In genomic region chr11:116850833-116851477, GRCm38 (mm10) we compare ENCODE assay signal across 9 mouse cellular contexts. TPM values are rescaled to one million over a fixed set of nuclear protein-coding genes. Genes with fewer than 3 reads are reported as not detected.
DNase-seq lines count a peak whose midpoint lies in the region; ATAC-seq and TF ChIP-seq lines count a peak whose summit lies in the region.
"Had no signal": no experiment of that assay in that cellular context is flagged by ENCODE, and none has a peak within 500 bp of the region (broad histone marks: within the 10 kb centered on the region; RNA-seq: fewer than 3 reads in every experiment).

No protein-coding gene starts in this region.

- peak overlapping the region; percentile 99 for H3K4me3 ChIP-seq in heart, embryonic 13.5 days
- peak overlapping the region; percentile 93 for H3K4me3 ChIP-seq in ES-Bruce4 (ENCODE audit: low read depth, low read length)
- H3K4me3 ChIP-seq in hindbrain, embryonic 11.5 days (ENCODE audit: low read depth, low read length): peak overlapping the region; percentile 99
- H3K4me3 ChIP-seq in midbrain, embryonic 11.5 days (ENCODE audit: low read depth, low read length): peak overlapping the region; percentile 100

- H3K36me3 ChIP-seq in heart, embryonic 13.5 days: peaks cover 58% of the 10 kb centered on the region
- peaks cover 53% of the 10 kb centered on the region for H3K36me3 ChIP-seq in ES-Bruce4 (ENCODE audit: control insufficient read depth, insufficient read depth, low read length, poor library complexity, severe bottlenecking)
- peaks cover 2% of the 10 kb centered on the region; the same call in 1 of the 2 replicates for H3K36me3 ChIP-seq in hindbrain, embryonic 11.5 days (ENCODE audit: control insufficient read depth, insufficient read depth, low read length)
- H3K36me3 ChIP-seq in midbrain, embryonic 11.5 days (ENCODE audit: control insufficient read depth, insufficient read depth, low read length): peaks cover 9% of the 10 kb centered on the region; the same call in 1 of the 2 replicates

- H3K27ac ChIP-seq in heart, embryonic 13.5 days (replicated peaks): peak overlapping the region; percentile 100
- H3K27ac ChIP-seq in ES-Bruce4 (ENCODE audit: insufficient read depth, low read length): peak overlapping the region; percentile 54; the same call in 1 of the 2 replicates
- no peak overlapping the region for H3K27ac ChIP-seq in hindbrain, embryonic 11.5 days (ENCODE audit: low read depth, low read length)
- H3K27ac ChIP-seq in midbrain, embryonic 11.5 days (ENCODE audit: low read depth, low read length): no peak overlapping the region

- DNase-seq in heart, adult 18-20 months: no peak
- DNase-seq in hindbrain, embryonic 11.5 days (ENCODE audit: low spot score): no peak
- peak; percentile 88 for DNase-seq in midbrain, embryonic 11.5 days (ENCODE audit: low spot score, missing footprints)
- no peak for DNase-seq in right cerebral cortex, postnatal 25 days
- DNase-seq in MN1 (ENCODE audit: low spot score): no peak
- DNase-seq in thymus, adult 18-20 months: no peak

- no peak for TF ChIP-seq CTCF in ES-Bruce4 (IDR thresholded peaks at IDR 0.05; ENCODE audit: low read depth, low read length)

- H3K9me3 ChIP-seq in heart, embryonic 13.5 days: no peaks in the 10 kb centered on the region
- no peaks in the 10 kb centered on the region for H3K9me3 ChIP-seq in ES-Bruce4 (replicated peaks; ENCODE audit: control insufficient read depth, insufficient read depth, low read length, poor library complexity, severe bottlenecking)
- H3K9me3 ChIP-seq in hindbrain, embryonic 11.5 days (ENCODE audit: control insufficient read depth, low read length): no peaks in the 10 kb centered on the region
- no peaks in the 10 kb centered on the region for H3K9me3 ChIP-seq in midbrain, embryonic 11.5 days (ENCODE audit: control insufficient read depth, low read length)

- TF ChIP-seq POLR2A in ES-Bruce4 (IDR thresholded peaks at IDR 0.05; ENCODE audit: insufficient read depth, low read length): no peak

- peak overlapping the region; percentile 86 for H3K4me2 ChIP-seq in heart, embryonic 13.5 days
- peak overlapping the region; percentile 75 for H3K4me2 ChIP-seq in hindbrain, embryonic 11.5 days (replicated peaks; ENCODE audit: low read depth, low read length)
- peak overlapping the region; percentile 95 for H3K4me2 ChIP-seq in midbrain, embryonic 11.5 days

- TF ChIP-seq EP300 in ES-Bruce4 (IDR thresholded peaks at IDR 0.05; ENCODE audit: insufficient read depth, low read depth, low read length): no peak

- H3K9ac ChIP-seq in heart, embryonic 13.5 days: peak overlapping the region; percentile 99
- H3K9ac ChIP-seq in ES-Bruce4 (ENCODE audit: low read depth, poor library complexity, severe bottlenecking): peak overlapping the region; percentile 88
- peak overlapping the region; percentile 97 for H3K9ac ChIP-seq in hindbrain, embryonic 11.5 days (ENCODE audit: low read depth, low read length)
- peak overlapping the region; percentile 98 for H3K9ac ChIP-seq in midbrain, embryonic 11.5 days (ENCODE audit: low read length)

- peaks cover 46% of the 10 kb centered on the region for H3K4me1 ChIP-seq in heart, embryonic 13.5 days
- H3K4me1 ChIP-seq in ES-Bruce4 (ENCODE audit: control insufficient read depth, insufficient read depth, low read length): no peaks in the 10 kb centered on the region
- peaks cover 10% of the 10 kb centered on the region for H3K4me1 ChIP-seq in hindbrain, embryonic 11.5 days (replicated peaks; ENCODE audit: control insufficient read depth, insufficient read depth, low read length)
- peaks cover 19% of the 10 kb centered on the region for H3K4me1 ChIP-seq in midbrain, embryonic 11.5 days (ENCODE audit: control insufficient read depth, insufficient read depth, low read length)

- no peak for ATAC-seq in heart, embryonic 13.5 days (ENCODE audit: extremely low read depth, insufficient number of reproducible peaks, low FRiP score, low TSS enrichment)
- ATAC-seq in hindbrain, embryonic 11.5 days (ENCODE audit: low FRiP score): no peak
- no peak for ATAC-seq in midbrain, embryonic 11.5 days (ENCODE audit: low FRiP score)
- ATAC-seq: Patski had no signal

- H3K27me3 ChIP-seq in heart, embryonic 13.5 days (replicated peaks): no peaks in the 10 kb centered on the region
- no peaks in the 10 kb centered on the region for H3K27me3 ChIP-seq in ES-Bruce4 (ENCODE audit: control insufficient read depth, insufficient read depth, low read length, poor library complexity, severe bottlenecking)
- H3K27me3 ChIP-seq in hindbrain, embryonic 11.5 days (ENCODE audit: control insufficient read depth, insufficient read depth, low read length): no peaks in the 10 kb centered on the region
- no peaks in the 10 kb centered on the region for H3K27me3 ChIP-seq in midbrain, embryonic 11.5 days (ENCODE audit: control insufficient read depth, insufficient read depth, low read length)
- H3K27me3 ChIP-seq: Patski had no signal

- 29% methylated on average over 6 of the region's 6 CpGs for WGBS in heart, embryonic 13.5 days
- whole genome bisulfite sequencing in hindbrain, embryonic 11.5 days: 47% methylated on average over 6 of the region's 6 CpGs
- WGBS in midbrain, embryonic 11.5 days: 40% methylated on average over 6 of the region's 6 CpGs

RNA-seq across cellular contexts. Expression of gene Mfsd11, which starts 1.3 kb away (rescaled TPM):
- polyA plus RNA-seq in heart, embryonic 13.5 days (2015; fragmentation: Nextera tagmentation; extraction: Ambion mirVana): 32.2 and 35.5 TPM in 2 replicates
- 10 to 100 TPM; 30.7 to 33.7 TPM for total RNA-seq in heart, adult 18-20 months (2021)
- polyA plus RNA-seq in ES-Bruce4 (2011; ENCODE audit: insufficient read depth, insufficient read length, low read depth, missing spikeins): 14.6 and 15.1 TPM in 2 replicates
- 37.0 and 38.6 TPM in 2 replicates for polyA plus RNA-seq in hindbrain, embryonic 11.5 days (2014; fragmentation: Nextera tagmentation; extraction: Ambion mirVana)
- 28.6 and 30.3 TPM in 2 replicates for polyA plus RNA-seq in midbrain, embryonic 11.5 days (2014; fragmentation: Nextera tagmentation; extraction: Ambion mirVana)

RNA-seq across cellular contexts. Expression of gene Srsf2, which starts 1.9 kb away (rescaled TPM):
- polyA plus RNA-seq in heart, embryonic 13.5 days (2015; fragmentation: Nextera tagmentation; extraction: Ambion mirVana): 530 and 543 TPM in 2 replicates
- total RNA-seq in heart, adult 18-20 months (2021): 100 to 1,000 TPM in 1 of 2 experiments, 10 to 100 TPM in 1; 89.2 to 109 TPM
- polyA plus RNA-seq in ES-Bruce4 (2011; ENCODE audit: insufficient read depth, insufficient read length, low read depth, missing spikeins): 414 and 425 TPM in 2 replicates
- polyA plus RNA-seq in hindbrain, embryonic 11.5 days (2014; fragmentation: Nextera tagmentation; extraction: Ambion mirVana): 935 and 944 TPM in 2 replicates
- 974 and 988 TPM in 2 replicates for polyA plus RNA-seq in midbrain, embryonic 11.5 days (2014; fragmentation: Nextera tagmentation; extraction: Ambion mirVana)

RNA-seq across cellular contexts. Expression of gene Jmjd6, which starts 7.7 kb away (rescaled TPM):
- 61.7 and 75.3 TPM in 2 replicates for polyA plus RNA-seq in heart, embryonic 13.5 days (2015; fragmentation: Nextera tagmentation; extraction: Ambion mirVana)
- 10 to 100 TPM; 37.5 to 42.3 TPM for total RNA-seq in heart, adult 18-20 months (2021)
- polyA plus RNA-seq in ES-Bruce4 (2011; ENCODE audit: insufficient read depth, insufficient read length, low read depth, missing spikeins): 45.6 and 49.0 TPM in 2 replicates
- 88.8 and 91.3 TPM in 2 replicates for polyA plus RNA-seq in hindbrain, embryonic 11.5 days (2014; fragmentation: Nextera tagmentation; extraction: Ambion mirVana)
- 86.9 and 89.9 TPM in 2 replicates for polyA plus RNA-seq in midbrain, embryonic 11.5 days (2014; fragmentation: Nextera tagmentation; extraction: Ambion mirVana)

RNA-seq across cellular contexts. Expression of gene Mettl23, which starts 7.9 kb away (rescaled TPM):
- 63.8 and 68.8 TPM in 2 replicates for polyA plus RNA-seq in heart, embryonic 13.5 days (2015; fragmentation: Nextera tagmentation; extraction: Ambion mirVana)
- total RNA-seq in heart, adult 18-20 months (2021): 10 to 100 TPM; 38.3 to 46.4 TPM
- 27.5 TPM in 2 replicates for polyA plus RNA-seq in ES-Bruce4 (2011; ENCODE audit: insufficient read depth, insufficient read length, low read depth, missing spikeins)
- 61.6 and 70.6 TPM in 2 replicates for polyA plus RNA-seq in hindbrain, embryonic 11.5 days (2014; fragmentation: Nextera tagmentation; extraction: Ambion mirVana)
- 72.5 and 76.2 TPM in 2 replicates for polyA plus RNA-seq in midbrain, embryonic 11.5 days (2014; fragmentation: Nextera tagmentation; extraction: Ambion mirVana)

RNA-seq across cellular contexts. Expression of gene Mxra7, which starts 23.1 kb away (rescaled TPM):
- 18.4 and 19.3 TPM in 2 replicates for polyA plus RNA-seq in heart, embryonic 13.5 days (2015; fragmentation: Nextera tagmentation; extraction: Ambion mirVana)
- 10 to 100 TPM; 14.8 to 18.7 TPM for total RNA-seq in heart, adult 18-20 months (2021)
- 20.4 and 22.1 TPM in 2 replicates for polyA plus RNA-seq in ES-Bruce4 (2011; ENCODE audit: insufficient read depth, insufficient read length, low read depth, missing spikeins)
- 57.9 and 61.8 TPM in 2 replicates for polyA plus RNA-seq in hindbrain, embryonic 11.5 days (2014; fragmentation: Nextera tagmentation; extraction: Ambion mirVana)
- 27.4 and 31.6 TPM in 2 replicates for polyA plus RNA-seq in midbrain, embryonic 11.5 days (2014; fragmentation: Nextera tagmentation; extraction: Ambion mirVana)

Comparison
In these comparisons a context has a peak if more than half of its experiments do, and no peak if none do; other contexts are left out.
1. H3K27ac ChIP-seq: peak in heart, embryonic 13.5 days (single experiment) and ES-Bruce4 (single experiment); none in hindbrain, embryonic 11.5 days (single experiment) and midbrain, embryonic 11.5 days (single experiment).
2. Peak in every context shown above with its lines, with median percentiles within 50 percentile points of each other: H3K4me2 ChIP-seq, H3K4me3 ChIP-seq and H3K9ac ChIP-seq.